Mouse (Mus musculus): ENCODE data around the gene Akap1. TPM values are rescaled to one million over a fixed set of nuclear protein-coding genes. Genes with fewer than 3 reads are reported as not detected.

Akap1 gene
- polyA plus RNA-seq, 1 experiment from 2014 or later = 35.4 TPM

- H3K4me1 ChIP-seq = peaks cover 13% of the 10 kb centered on the region; the same call in 1 of the 2 replicates
- no peak overlapping the region for H3K9ac ChIP-seq
- no peak overlapping the region for H3K27ac ChIP-seq
- H3K36me3 ChIP-seq (replicated peaks) = peaks cover 7% of the 10 kb centered on the region
- no peaks in the 10 kb centered on the region for H3K27me3 ChIP-seq (replicated peaks)
- no peak overlapping the region for H3K4me3 ChIP-seq
- 80% methylated on average over 3 of the region's 3 CpGs for WGBS
- no peaks in the 10 kb centered on the region for H3K9me3 ChIP-seq
- no peak overlapping the region for H3K4me2 ChIP-seq
- no peak for ATAC-seq (replicated peaks)
Measured at GRCm38 (mm10) chr11:88849732-88850131, 14.7 kb downstream of the Akap1 start.

GRCm38 (mm10) chr11:88849284-88849683 is 15.1 kb downstream of the Akap1 start:
- Histone ChIP-seq H3K4me3 (no peak overlapping the region), H3K36me3 (replicated peaks) (peaks cover 11% of the 10 kb centered on the region), H3K27ac (no peak overlapping the region), H3K27me3 (replicated peaks) (no peaks in the 10 kb centered on the region), H3K4me1 (peaks cover 13% of the 10 kb centered on the region; the same call in 1 of the 2 replicates), H3K9me3 (no peaks in the 10 kb centered on the region), H3K9ac (no peak overlapping the region), H3K4me2 (no peak overlapping the region)
- no peak for ATAC-seq (replicated peaks)
- WGBS = 71% methylated on average over 8 of the region's 8 CpGs

- H3K9ac ChIP-seq = no peak overlapping the region; the same call in 1 of the 2 replicates
- no peak overlapping the region for H3K4me3 ChIP-seq
- peaks cover 11% of the 10 kb centered on the region for H3K36me3 ChIP-seq (replicated peaks)
- no peaks in the 10 kb centered on the region for H3K9me3 ChIP-seq
- H3K4me2 ChIP-seq = no peak overlapping the region
- no peak for ATAC-seq (replicated peaks)
- H3K27me3 ChIP-seq (replicated peaks) = no peaks in the 10 kb centered on the region
- peaks cover 13% of the 10 kb centered on the region; the same call in 1 of the 2 replicates for H3K4me1 ChIP-seq
- H3K27ac ChIP-seq = no peak overlapping the region
- WGBS = 19% methylated on average over 5 of the region's 5 CpGs
Measured at GRCm38 (mm10) chr11:88848590-88848989, 15.8 kb downstream of the Akap1 start.

GRCm38 (mm10) chr11:88847281-88848006 is 16.9 kb downstream of the Akap1 start:
- WGBS = 83% methylated on average over 8 of the region's 8 CpGs
- Histone ChIP-seq H3K36me3 (replicated peaks) (peaks cover 15% of the 10 kb centered on the region), H3K4me3 (no peak overlapping the region), H3K27me3 (replicated peaks) (no peaks in the 10 kb centered on the region), H3K4me1 (peaks cover 13% of the 10 kb centered on the region; the same call in 1 of the 2 replicates), H3K9ac (no peak overlapping the region), H3K27ac (no peak overlapping the region), H3K4me2 (no peak overlapping the region), H3K9me3 (no peaks in the 10 kb centered on the region)
- no peak for ATAC-seq (replicated peaks)

GRCm38 (mm10) chr11:88844384-88844783 is 20.0 kb downstream of the Akap1 start:
- WGBS = 94% methylated on average over 5 of the region's 5 CpGs
- H3K27me3 ChIP-seq (replicated peaks) = no peaks in the 10 kb centered on the region
- H3K4me2 ChIP-seq = no peak overlapping the region
- ATAC-seq (replicated peaks) = no peak
- H3K9me3 ChIP-seq = no peaks in the 10 kb centered on the region
- H3K9ac ChIP-seq = no peak overlapping the region
- no peak overlapping the region for H3K27ac ChIP-seq
- no peak overlapping the region for H3K4me3 ChIP-seq
- peaks cover 12% of the 10 kb centered on the region; the same call in 1 of the 2 replicates for H3K4me1 ChIP-seq
- H3K36me3 ChIP-seq (replicated peaks) = peaks cover 15% of the 10 kb centered on the region

- Histone ChIP-seq H3K27ac (no peak overlapping the region), H3K27me3 (replicated peaks) (no peaks in the 10 kb centered on the region), H3K4me1 (0 out of 2 replicates have a peak, but pooled peaks cover 3% of the 10 kb centered on the region), H3K9me3 (no peaks in the 10 kb centered on the region), H3K36me3 (replicated peaks) (peaks cover 15% of the 10 kb centered on the region), H3K4me3 (no peak overlapping the region), H3K9ac (no peak overlapping the region), H3K4me2 (no peak overlapping the region)
- 89% methylated on average over 10 of the region's 10 CpGs for WGBS
- no peak for ATAC-seq (replicated peaks)
Measured at GRCm38 (mm10) chr11:88843305-88843704, 21.1 kb downstream of the Akap1 start.

GRCm38 (mm10) chr11:88842315-88842975 is 21.9 kb downstream of the Akap1 start:
- Histone ChIP-seq H3K27ac (no peak overlapping the region), H3K27me3 (replicated peaks) (no peaks in the 10 kb centered on the region), H3K9ac (no peak overlapping the region), H3K4me2 (no peak overlapping the region), H3K9me3 (no peaks in the 10 kb centered on the region), H3K4me1 (no peaks in the 10 kb centered on the region), H3K4me3 (no peak overlapping the region), H3K36me3 (replicated peaks) (peaks cover 19% of the 10 kb centered on the region)
- no peak for ATAC-seq (replicated peaks)
- WGBS = 91% methylated on average over 13 of the region's 13 CpGs

- WGBS = 83% methylated on average over 6 of the region's 6 CpGs
- no peaks in the 10 kb centered on the region for H3K4me1 ChIP-seq
- ATAC-seq (replicated peaks) = no peak
- no peak overlapping the region for H3K27ac ChIP-seq
- H3K36me3 ChIP-seq (replicated peaks) = peaks cover 23% of the 10 kb centered on the region
- H3K27me3 ChIP-seq (replicated peaks) = no peaks in the 10 kb centered on the region
- no peak overlapping the region for H3K9ac ChIP-seq
- H3K4me2 ChIP-seq = no peak overlapping the region
- H3K4me3 ChIP-seq = no peak overlapping the region
- no peaks in the 10 kb centered on the region for H3K9me3 ChIP-seq
Measured at GRCm38 (mm10) chr11:88841406-88841805, 23.0 kb downstream of the Akap1 start.

GRCm38 (mm10) chr11:88840724-88841350 is 23.5 kb downstream of the Akap1 start:
- H3K4me1 ChIP-seq = no peaks in the 10 kb centered on the region
- H3K4me2 ChIP-seq = no peak overlapping the region
- no peak for ATAC-seq (replicated peaks)
- no peak overlapping the region for H3K27ac ChIP-seq
- H3K9me3 ChIP-seq = no peaks in the 10 kb centered on the region
- 87% methylated on average over 10 of the region's 10 CpGs for WGBS
- H3K9ac ChIP-seq = no peak overlapping the region
- no peaks in the 10 kb centered on the region for H3K27me3 ChIP-seq (replicated peaks)
- H3K36me3 ChIP-seq (replicated peaks) = peaks cover 23% of the 10 kb centered on the region
- no peak overlapping the region for H3K4me3 ChIP-seq

- ATAC-seq (replicated peaks) = no peak
- WGBS = 85% methylated on average over 8 of the region's 8 CpGs
- Histone ChIP-seq H3K4me1 (no peaks in the 10 kb centered on the region), H3K27ac (no peak overlapping the region), H3K9me3 (no peaks in the 10 kb centered on the region), H3K9ac (no peak overlapping the region), H3K36me3 (replicated peaks) (peaks cover 19% of the 10 kb centered on the region), H3K4me2 (no peak overlapping the region), H3K27me3 (replicated peaks) (no peaks in the 10 kb centered on the region), H3K4me3 (no peak overlapping the region)
Measured at GRCm38 (mm10) chr11:88840292-88840691, 24.1 kb downstream of the Akap1 start.

- H3K4me2 ChIP-seq = no peak overlapping the region
- H3K4me3 ChIP-seq = no peak overlapping the region
- 86% methylated on average over 6 of the region's 6 CpGs for WGBS
- no peak overlapping the region for H3K9ac ChIP-seq
- no peak for ATAC-seq (replicated peaks)
- peaks cover 13% of the 10 kb centered on the region; the same call in 1 of the 2 replicates for H3K36me3 ChIP-seq (replicated peaks)
- no peaks in the 10 kb centered on the region for H3K4me1 ChIP-seq
- H3K9me3 ChIP-seq = no peaks in the 10 kb centered on the region
- no peaks in the 10 kb centered on the region for H3K27me3 ChIP-seq (replicated peaks)
- no peak overlapping the region for H3K27ac ChIP-seq
Measured at GRCm38 (mm10) chr11:88839379-88839778, 25.0 kb downstream of the Akap1 start.

GRCm38 (mm10) chr11:88838630-88839029 is 25.8 kb downstream of the Akap1 start:
- 98% methylated on average over 13 of the region's 13 CpGs for WGBS

More at GRCm38 (mm10) chr11:88838630-88839029, 25.8 kb downstream of the Akap1 start:
- H3K4me2 ChIP-seq = no peak overlapping the region
- H3K36me3 ChIP-seq (replicated peaks) = peaks cover 12% of the 10 kb centered on the region; the same call in 1 of the 2 replicates
- H3K4me1 ChIP-seq = no peaks in the 10 kb centered on the region
- H3K27me3 ChIP-seq (replicated peaks) = no peaks in the 10 kb centered on the region
- no peak for ATAC-seq (replicated peaks)
- H3K9me3 ChIP-seq = no peaks in the 10 kb centered on the region
- H3K27ac ChIP-seq = no peak overlapping the region
- no peak overlapping the region for H3K4me3 ChIP-seq
- no peak overlapping the region for H3K9ac ChIP-seq

All from midbrain, embryonic 15.5 days (tissue).